Mouse (Mus musculus) kidney, postnatal 0 days (tissue): ENCODE data around the gene Arhgef3. TPM values are rescaled to one million over a fixed set of nuclear protein-coding genes. Genes with fewer than 3 reads are reported as not detected.

Experiments used
- ATAC-seq: fragments of 200-750 bp; cut with Nextera tagmentation; replicated peaks from 2 replicates; pipeline ENCODE4 v1.8.0; 2017; ENCODE audit warnings: low read depth, moderate number of reproducible peaks, moderate TSS enrichment, moderate library complexity; ENCODE audit not compliant: low FRiP score
- DNase-seq: peaks from one replicate; pipeline ENCODE4 v3.0.0-alpha.2; 2016; ENCODE audit warnings: low spot score
- H3K27ac ChIP-seq: fragments of 300-500 bp; sonication (generic); 2 replicates; pipeline ENCODE4 v1.5.1; 2014; ENCODE audit warnings: mild to moderate bottlenecking
- H3K27me3 ChIP-seq: fragments of 300-500 bp; sonication (generic); 2 replicates; pipeline ENCODE4 v1.6.1; 2014; ENCODE audit warnings: low read length, mixed read lengths; ENCODE audit not compliant: insufficient read depth
- H3K36me3 ChIP-seq: fragments of 300-500 bp; sonication (generic); 2 replicates; pipeline ENCODE4 v1.6.1; 2014; ENCODE audit warnings: low read length, mixed read lengths; ENCODE audit not compliant: insufficient read depth
- H3K4me1 ChIP-seq: fragments of 300-500 bp; sonication (generic); replicated peaks from 2 replicates; pipeline ENCODE4 v1.6.1; 2014; ENCODE audit warnings: antibody characterized with exemption, low read length, mixed read lengths; ENCODE audit not compliant: insufficient read depth
- H3K4me2 ChIP-seq: fragments of 300-500 bp; sonication (generic); 2 replicates; pipeline ENCODE4 v1.6.1; 2014; ENCODE audit warnings: mild to moderate bottlenecking, low read length, moderate library complexity, mixed read lengths
- H3K4me3 ChIP-seq: fragments of 300-500 bp; sonication (generic); replicated peaks from 2 replicates; pipeline ENCODE4 v1.5.1; 2014; ENCODE audit warnings: low read depth, low read length
- H3K9ac ChIP-seq: fragments of 300-500 bp; sonication (generic); 2 replicates; pipeline ENCODE4 v1.6.1; 2014; ENCODE audit warnings: low read depth, low read length
- H3K9me3 ChIP-seq: fragments of 300-500 bp; sonication (generic); replicated peaks from 2 replicates; pipeline ENCODE4 v1.6.1; 2016; ENCODE audit warnings: low read length, inconsistent platforms, mixed read lengths
- CTCF ChIP-seq: IDR thresholded peaks from 2 replicates; pipeline ENCODE4 v1.5.1; 2016; ENCODE audit warnings: antibody characterized with exemption, low read depth, mild to moderate bottlenecking, moderate library complexity
- WGBS: fragments of 180-500 bp; shearing (Covaris S2); extraction: QIAGEN DNeasy Blood & Tissue Kit; methylation state at CpG from one replicate; pipeline ENCODE4 v1.1.7; 2014; 5-methylcytosine and 5-hydroxymethylcytosine counted together
- polyA plus RNA-seq: library from polyadenylated mRNA; unstranded; fragments of >200 nt; fragmentation: Nextera tagmentation; extraction: Ambion mirVana; gene quantifications from 2 replicates; pipeline ENCODE4 v1.2.1, GENCODE M21; 2015

Gene Arhgef3
- polyA plus RNA-seq, 1 experiment from 2014 or later: 20.0 TPM

- DNase-seq (no peak), ATAC-seq (no peak)
- Histone ChIP-seq H3K4me1 (peaks cover 32% of the 10 kb centered on the region), H3K36me3 (no peaks in the 10 kb centered on the region), H3K4me3 (no peak overlapping the region), H3K27me3 (no peaks in the 10 kb centered on the region), H3K4me2 (no peak overlapping the region), H3K9ac (no peak overlapping the region), H3K27ac (no peak overlapping the region), H3K9me3 (no peaks in the 10 kb centered on the region)
- WGBS: 89% methylated on average over 2 of the region's 2 CpGs
- no peak for TF ChIP-seq CTCF
Measured at GRCm38 (mm10) chr14:27233656-27234055, 119.0 kb downstream of the Arhgef3 start.

- H3K4me1 ChIP-seq: peaks cover 32% of the 10 kb centered on the region
- TF ChIP-seq CTCF: no peak
- no peaks in the 10 kb centered on the region for H3K36me3 ChIP-seq
Measured at GRCm38 (mm10) chr14:27234270-27234840, 119.7 kb downstream of the Arhgef3 start.

GRCm38 (mm10) chr14:27235897-27236553, 121.3 kb downstream of the Arhgef3 start:
- ATAC-seq (no peak), DNase-seq (peak; percentile 39)
- Histone ChIP-seq H3K27ac (peak overlapping the region; percentile 42; the same call in 1 of the 2 replicates), H3K4me2 (no peak overlapping the region), H3K4me1 (peaks cover 16% of the 10 kb centered on the region; the same call in 1 of the 2 replicates), H3K4me3 (no peak overlapping the region), H3K36me3 (no peaks in the 10 kb centered on the region), H3K27me3 (no peaks in the 10 kb centered on the region), H3K9ac (no peak overlapping the region), H3K9me3 (no peaks in the 10 kb centered on the region)
- TF ChIP-seq CTCF: 0 out of 2 replicates have a peak, but pooled peaks have one; percentile 14
- 68% methylated on average over 6 of the region's 6 CpGs for WGBS

More at GRCm38 (mm10) chr14:27234270-27234840, 119.7 kb downstream of the Arhgef3 start:
- Histone ChIP-seq H3K9me3 (no peaks in the 10 kb centered on the region), H3K4me3 (no peak overlapping the region), H3K27ac (no peak overlapping the region), H3K4me2 (no peak overlapping the region), H3K27me3 (no peaks in the 10 kb centered on the region), H3K9ac (no peak overlapping the region)
- ATAC-seq: no peak
- no peak for DNase-seq
- 73% methylated on average over 4 of the region's 4 CpGs for WGBS

- H3K4me1 ChIP-seq: peaks cover 14% of the 10 kb centered on the region; the same call in 1 of the 2 replicates
- 20% methylated on average over 12 of the region's 12 CpGs for WGBS
- no peaks in the 10 kb centered on the region for H3K36me3 ChIP-seq
- ATAC-seq (peak; percentile 72; the same call in 1 of the 2 replicates), DNase-seq (peak; percentile 88)
- peak; percentile 41; the same call in 1 of the 2 replicates for TF ChIP-seq CTCF
- peak overlapping the region; percentile 63; the same call in 1 of the 2 replicates for H3K27ac ChIP-seq
- H3K27me3 ChIP-seq: no peaks in the 10 kb centered on the region
- H3K4me3 ChIP-seq: peak overlapping the region; percentile 20; the same call in 1 of the 2 replicates
- peak overlapping the region; percentile 45 for H3K4me2 ChIP-seq
- H3K9ac ChIP-seq: 0 out of 2 replicates have a peak overlapping the region, but pooled peaks have one; percentile 38
- no peaks in the 10 kb centered on the region for H3K9me3 ChIP-seq
Measured at GRCm38 (mm10) chr14:27237522-27238187, 123.0 kb downstream of the Arhgef3 start.

GRCm38 (mm10) chr14:27238600-27239118, 124.0 kb downstream of the Arhgef3 start:
- 66% methylated on average over 8 of the region's 8 CpGs for WGBS
- H3K27me3 ChIP-seq: no peaks in the 10 kb centered on the region
- DNase-seq (no peak), ATAC-seq (no peak)
- peak overlapping the region; percentile 20; the same call in 1 of the 2 replicates for H3K4me3 ChIP-seq
- no peak for TF ChIP-seq CTCF
- H3K4me1 ChIP-seq: peaks cover 14% of the 10 kb centered on the region; the same call in 1 of the 2 replicates
- H3K36me3 ChIP-seq: no peaks in the 10 kb centered on the region
- no peaks in the 10 kb centered on the region for H3K9me3 ChIP-seq
- H3K9ac ChIP-seq: no peak overlapping the region
- H3K27ac ChIP-seq: peak overlapping the region; percentile 63; the same call in 1 of the 2 replicates
- H3K4me2 ChIP-seq: peak overlapping the region; percentile 45

- no peak for TF ChIP-seq CTCF
- Histone ChIP-seq H3K4me1 (peaks cover 14% of the 10 kb centered on the region; the same call in 1 of the 2 replicates), H3K27me3 (no peaks in the 10 kb centered on the region), H3K9me3 (no peaks in the 10 kb centered on the region), H3K27ac (no peak overlapping the region), H3K36me3 (no peaks in the 10 kb centered on the region), H3K4me3 (no peak overlapping the region), H3K4me2 (peak overlapping the region; percentile 45; the same call in 1 of the 2 replicates), H3K9ac (no peak overlapping the region)
- WGBS: 68% methylated on average over 3 of the region's 3 CpGs
- no peak for ATAC-seq
- DNase-seq: no peak
Measured at GRCm38 (mm10) chr14:27239551-27240091, 124.9 kb downstream of the Arhgef3 start.
